Mouse (Mus musculus) hindbrain, postnatal 0 days (tissue): ENCODE data around the gene Atg9a. TPM values are rescaled to one million over a fixed set of nuclear protein-coding genes. Genes with fewer than 3 reads are reported as not detected.

Source experiments
- ATAC-seq: fragments of 200-750 bp; cut with Nextera tagmentation; 2 replicates; pipeline ENCODE4 v1.8.0; 2017; ENCODE audit warnings: mild to moderate bottlenecking, moderate TSS enrichment, moderate library complexity
- DNase-seq: peaks from one replicate; pipeline ENCODE4 v3.0.0-alpha.2; 2015; ENCODE audit warnings: low spot score
- H3K27ac ChIP-seq: fragments of 300-500 bp; sonication (generic); 2 replicates; pipeline ENCODE4 v1.5.1; 2014; ENCODE audit warnings: mild to moderate bottlenecking
- H3K27me3 ChIP-seq: fragments of 300-500 bp; sonication (generic); 2 replicates; pipeline ENCODE4 v1.6.1; 2014; ENCODE audit warnings: low read length, mixed read lengths; ENCODE audit not compliant: insufficient read depth
- H3K36me3 ChIP-seq: fragments of 300-500 bp; sonication (generic); 2 replicates; pipeline ENCODE4 v1.6.1; 2014; ENCODE audit warnings: low read length, mixed read lengths; ENCODE audit not compliant: insufficient read depth
- H3K4me1 ChIP-seq: fragments of 300-500 bp; sonication (generic); 2 replicates; pipeline ENCODE4 v1.6.1; 2014; ENCODE audit warnings: antibody characterized with exemption, low read length, mixed read lengths; ENCODE audit not compliant: insufficient read depth
- H3K4me2 ChIP-seq: fragments of 300-500 bp; sonication (generic); 2 replicates; pipeline ENCODE4 v1.6.1; 2014; ENCODE audit warnings: low read depth, mild to moderate bottlenecking, low read length, moderate library complexity, mixed read lengths
- H3K4me3 ChIP-seq: fragments of 300-500 bp; sonication (generic); 2 replicates; pipeline ENCODE4 v1.5.1; 2014; ENCODE audit warnings: low read length
- H3K9ac ChIP-seq: fragments of 300-500 bp; sonication (generic); replicated peaks from 2 replicates; pipeline ENCODE4 v1.6.1; 2014; ENCODE audit warnings: mild to moderate bottlenecking, low read length, moderate library complexity, mixed read lengths
- H3K9me3 ChIP-seq: fragments of 300-500 bp; sonication (generic); 2 replicates; pipeline ENCODE4 v1.6.1; 2016; ENCODE audit warnings: low read length, mixed read lengths
- CTCF ChIP-seq: IDR thresholded peaks from 2 replicates; pipeline ENCODE4 v1.5.1; 2016; ENCODE audit warnings: antibody characterized with exemption, control low read depth, low read depth
- WGBS: fragments of 180-500 bp; shearing (Covaris S2); extraction: QIAGEN DNeasy Blood & Tissue Kit; methylation state at CpG from one replicate; pipeline ENCODE4 v1.1.7; 2014; 5-methylcytosine and 5-hydroxymethylcytosine counted together
- polyA plus RNA-seq: library from polyadenylated mRNA; unstranded; fragments of >200 nt; fragmentation: Nextera tagmentation; extraction: Ambion mirVana; gene quantifications from 2 replicates; pipeline ENCODE4 v1.2.1, GENCODE M21; 2015
- total RNA-seq: library from RNA; depleted of rRNA; stranded (reverse); fragments of >200 nt; gene quantifications from 2 replicates; pipeline ENCODE4 v1.2.3, GENCODE M21; 2014

Atg9a gene
- total and polyA plus RNA-seq, 2 experiments from 2014 or later: 62.8 to 132 TPM

DNA sequence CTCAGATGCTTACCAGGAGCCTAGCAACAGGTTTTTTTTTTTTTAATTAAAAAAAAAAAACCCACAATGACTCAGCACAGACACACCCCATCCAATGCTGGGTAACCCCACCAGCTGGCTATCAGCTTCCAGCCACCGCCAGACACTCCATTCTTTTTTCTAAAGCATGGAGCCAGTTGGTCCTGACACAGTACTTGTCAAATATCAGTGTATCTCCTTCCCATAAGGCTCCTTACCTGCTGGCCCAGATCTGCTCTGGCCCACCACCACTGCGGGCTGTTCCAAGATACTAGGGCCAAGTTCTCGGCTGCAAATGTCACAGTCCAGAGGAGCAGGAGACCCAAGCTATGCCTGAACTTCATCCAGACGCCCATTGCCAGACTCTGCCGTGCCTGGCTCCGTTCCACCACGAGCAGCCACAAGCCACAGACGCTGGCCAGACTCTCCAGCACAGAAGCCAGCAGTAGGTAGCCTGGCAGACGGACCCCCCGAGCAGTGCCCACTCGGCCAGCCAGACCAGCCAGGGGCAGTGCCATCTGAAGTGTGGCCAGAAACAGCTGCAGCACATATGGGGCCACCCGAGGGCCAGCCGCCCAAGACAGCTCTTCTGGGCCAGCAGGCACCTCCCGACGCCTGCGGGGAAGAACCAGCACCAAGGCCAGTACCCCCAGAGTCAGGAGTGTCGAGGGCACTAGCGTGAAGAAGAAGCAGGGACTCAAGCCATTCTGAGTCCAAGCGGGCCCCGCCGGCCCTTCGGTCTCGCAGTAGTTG lies 12.5 kb downstream of the Atg9a start:
- Histone ChIP-seq H3K27me3 (no peaks in the 10 kb centered on the region), H3K27ac (peak overlapping the region; percentile 69), H3K36me3 (peaks cover 35% of the 10 kb centered on the region), H3K9ac (peak overlapping the region; percentile 53), H3K4me3 (peak overlapping the region; percentile 50), H3K4me2 (peak overlapping the region; percentile 93), H3K9me3 (no peaks in the 10 kb centered on the region), H3K4me1 (peaks cover 10% of the 10 kb centered on the region)
- peak; percentile 80 for DNase-seq
- ATAC-seq: peak; percentile 69
- TF ChIP-seq CTCF: no peak
- 4% methylated on average over 23 of the region's 23 CpGs for WGBS

DNA sequence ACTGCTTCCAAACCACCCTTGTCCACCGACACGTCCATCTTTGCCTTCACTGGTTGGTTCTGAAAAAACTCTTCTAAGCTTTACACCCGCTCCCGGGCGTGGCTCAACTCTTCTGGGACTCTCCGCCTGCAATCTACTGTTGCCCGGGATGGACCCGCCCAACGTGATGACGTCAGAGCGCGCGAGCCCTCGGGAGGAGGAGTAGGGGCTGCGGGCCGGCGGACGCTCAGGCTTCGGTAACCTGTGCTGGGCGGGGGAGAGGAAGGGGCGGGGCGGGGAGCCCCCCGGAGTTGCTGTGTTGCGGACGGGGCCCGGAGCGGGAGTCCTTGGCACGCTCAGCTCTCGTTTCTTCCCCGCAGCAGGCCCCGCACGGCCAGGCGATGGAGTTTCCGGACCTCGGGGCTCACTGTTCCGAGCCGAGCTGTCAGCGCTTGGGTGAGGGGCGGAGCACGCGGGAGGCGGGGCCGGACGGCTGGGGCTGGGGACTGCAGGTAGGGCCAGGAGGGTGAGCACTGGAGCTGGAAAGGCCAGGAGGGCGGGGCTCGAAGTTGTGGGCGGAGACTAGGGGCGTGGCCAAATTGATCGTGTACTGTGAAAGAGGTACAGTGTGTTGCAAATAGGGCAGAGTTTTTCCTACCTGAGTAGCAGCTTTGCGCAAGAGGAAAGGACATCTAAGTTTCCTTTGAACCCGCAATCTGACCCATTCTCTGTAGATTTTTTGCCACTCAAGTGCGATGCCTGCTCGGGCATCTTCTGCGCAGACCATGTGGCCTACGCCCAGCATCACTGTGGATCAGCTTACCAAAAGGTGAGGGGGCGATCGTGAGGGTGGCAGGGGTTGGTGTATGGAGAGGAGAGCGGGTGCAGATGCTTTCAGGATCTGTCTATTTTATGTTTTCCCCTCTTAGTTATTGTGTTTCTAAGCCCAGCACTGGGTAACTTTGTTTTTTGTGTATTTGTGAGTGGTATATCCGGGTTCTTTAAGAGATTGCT lies 23.2 kb downstream of the Atg9a start, which contains the start of gene Zfand2b:
Gene Zfand2b (plus strand): TSS at position 175 of the 993 bp plus-strand sequence.
- Histone ChIP-seq H3K9ac (peak within 1 kb of the TSS; percentile 63), H3K4me3 (peak within 1 kb of the TSS; percentile 75), H3K4me2 (peak within 1 kb of the TSS; percentile 72), H3K4me1 (no peaks in the 10 kb centered on the region), H3K9me3 (no peaks in the 10 kb centered on the region), H3K27me3 (no peaks in the 10 kb centered on the region), H3K36me3 (peaks cover 38% of the 10 kb centered on the region), H3K27ac (peak within 1 kb of the TSS; percentile 82)
- no peak for TF ChIP-seq CTCF
- WGBS: under 1% methylated on average over 58 of the region's 59 CpGs
- ATAC-seq (peak; percentile 97), DNase-seq (peak; percentile 96)

DNA sequence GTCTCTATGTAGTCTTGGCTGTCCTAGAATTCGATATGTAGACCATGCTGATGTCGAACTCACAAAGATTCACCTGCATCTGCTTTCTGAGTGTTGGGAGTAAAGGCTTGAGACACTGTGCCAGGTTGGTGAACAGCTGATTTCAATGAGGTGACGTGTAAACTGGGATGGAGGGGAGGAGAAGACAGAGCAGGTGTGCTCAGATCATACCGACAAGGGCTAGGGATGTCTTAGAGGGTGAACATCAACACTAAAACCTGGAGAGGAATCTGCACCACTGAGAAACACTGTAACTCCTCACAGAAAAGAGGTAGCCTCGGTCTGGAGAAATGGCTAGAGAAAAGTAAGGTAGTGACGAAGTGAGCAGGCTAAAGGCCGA lies 23.9 kb downstream of the Atg9a start:
- ATAC-seq: peak; percentile 70

DNA sequence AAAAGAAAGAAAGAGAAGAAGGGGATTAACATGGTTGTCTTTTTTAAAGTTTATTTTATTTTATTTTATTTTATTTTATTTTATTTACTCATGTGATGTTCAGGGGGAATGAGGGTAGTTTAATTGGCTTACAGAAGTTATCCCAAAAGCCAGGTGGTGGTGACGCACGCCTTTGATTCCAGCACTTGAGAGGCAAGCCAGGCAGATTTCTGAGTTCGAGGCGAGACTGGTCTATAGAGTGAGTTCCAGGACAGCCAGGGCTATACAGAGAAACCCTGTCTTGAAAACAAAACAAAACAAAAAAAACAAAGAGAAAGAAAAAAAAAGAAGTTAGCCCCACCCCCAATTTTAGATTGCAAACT lies 31.8 kb downstream of the Atg9a start:
- H3K4me3 ChIP-seq: no peak overlapping the region
- H3K9ac ChIP-seq: no peak overlapping the region
- H3K36me3 ChIP-seq: no peaks in the 10 kb centered on the region
- DNase-seq (no peak), ATAC-seq (no peak)
- 79% methylated on average over 4 of the region's 4 CpGs for WGBS
- H3K27me3 ChIP-seq: no peaks in the 10 kb centered on the region
- H3K27ac ChIP-seq: no peak overlapping the region
- no peak for TF ChIP-seq CTCF
- H3K4me1 ChIP-seq: no peaks in the 10 kb centered on the region
- no peaks in the 10 kb centered on the region for H3K9me3 ChIP-seq
- no peak overlapping the region for H3K4me2 ChIP-seq

More for the DNA sequence above, 23.9 kb downstream of the Atg9a start:
- Histone ChIP-seq H3K9me3 (no peaks in the 10 kb centered on the region), H3K36me3 (peaks cover 31% of the 10 kb centered on the region), H3K27ac (peak overlapping the region; percentile 82), H3K4me2 (peak overlapping the region; percentile 72), H3K4me1 (no peaks in the 10 kb centered on the region), H3K4me3 (peak overlapping the region; percentile 75), H3K27me3 (no peaks in the 10 kb centered on the region), H3K9ac (peak overlapping the region; percentile 63; the same call in 1 of the 2 replicates)
- peak; percentile 42 for DNase-seq
- 11% methylated on average over 7 of the region's 7 CpGs for WGBS
- TF ChIP-seq CTCF: no peak

DNA sequence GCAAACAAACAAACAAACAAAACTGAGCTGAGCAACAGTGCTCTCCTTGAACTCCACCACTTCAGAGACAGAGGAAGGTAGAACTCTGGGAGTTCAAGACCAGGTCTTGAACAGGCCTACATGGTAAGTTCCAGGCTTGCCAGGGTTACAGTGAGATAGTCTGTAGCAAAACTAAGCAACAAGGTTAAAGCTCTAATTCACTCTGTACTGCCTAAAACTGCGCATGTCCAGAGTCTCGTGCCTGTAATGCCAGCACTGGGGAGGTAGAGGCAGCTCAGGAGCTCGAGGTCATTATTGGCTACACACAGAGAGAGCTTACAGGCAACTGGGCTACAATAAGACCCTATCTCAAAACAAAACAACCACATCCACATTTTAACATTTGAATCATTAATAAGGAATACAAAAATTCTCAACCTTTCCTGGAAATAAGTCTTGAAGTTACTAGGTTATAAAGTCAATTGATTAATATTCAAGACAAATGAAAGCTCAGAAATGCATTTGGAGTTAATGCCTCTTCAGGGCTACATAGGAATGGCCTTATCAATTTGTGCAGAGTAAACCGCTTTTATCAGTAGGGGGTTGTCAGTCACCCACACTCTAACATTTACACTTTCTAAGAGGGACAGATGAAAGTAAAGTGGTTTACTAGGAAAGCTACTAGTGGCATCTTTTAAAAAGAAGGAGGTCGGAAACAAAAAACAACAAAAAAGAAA lies 32.3 kb downstream of the Atg9a start:
- Histone ChIP-seq H3K27ac (no peak overlapping the region), H3K9ac (no peak overlapping the region), H3K4me3 (no peak overlapping the region), H3K4me1 (no peaks in the 10 kb centered on the region), H3K36me3 (no peaks in the 10 kb centered on the region), H3K9me3 (no peaks in the 10 kb centered on the region), H3K4me2 (no peak overlapping the region), H3K27me3 (no peaks in the 10 kb centered on the region)
- WGBS: 73% methylated on average over 5 of the region's 5 CpGs
- DNase-seq (no peak), ATAC-seq (no peak)
- no peak for TF ChIP-seq CTCF

DNA sequence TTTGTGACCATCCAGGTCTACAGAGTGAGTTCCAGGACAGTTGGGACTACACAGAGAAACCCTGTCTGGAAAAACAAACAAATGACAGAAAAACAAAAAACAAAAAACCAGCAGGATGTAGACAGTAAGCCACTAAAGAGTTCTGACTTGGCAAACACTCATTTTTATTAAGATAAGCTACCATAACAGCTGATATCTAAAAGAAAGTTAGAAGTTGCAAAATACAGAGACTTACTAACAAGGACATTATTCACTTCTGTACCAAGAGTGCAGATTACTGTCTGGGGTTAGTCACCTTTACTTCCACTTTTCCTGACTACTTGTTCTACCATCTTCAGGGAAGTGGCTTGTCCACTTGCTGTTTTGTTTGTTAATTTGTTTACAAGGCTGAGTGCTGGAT lies 33.0 kb downstream of the Atg9a start:
- DNase-seq: no peak
- no peak for TF ChIP-seq CTCF
- Histone ChIP-seq H3K9me3 (no peaks in the 10 kb centered on the region), H3K4me2 (no peak overlapping the region), H3K9ac (no peak overlapping the region), H3K27ac (no peak overlapping the region), H3K36me3 (no peaks in the 10 kb centered on the region), H3K4me3 (no peak overlapping the region), H3K27me3 (no peaks in the 10 kb centered on the region), H3K4me1 (no peaks in the 10 kb centered on the region)
- no peak for ATAC-seq
